Mouse (Mus musculus) lung, embryonic 16.5 days (tissue): ENCODE data around the gene Foxp1. TPM values are rescaled to one million over a fixed set of nuclear protein-coding genes. Genes with fewer than 3 reads are reported as not detected.
A peak's percentile ranks its signal among the peaks of the same experiment; 100 is the strongest.

Experiments used
- ATAC-seq: fragments of 200-750 bp; cut with Nextera tagmentation; 2 replicates; pipeline ENCODE4 v1.8.0; 2017; ENCODE audit warnings: low read depth, mild to moderate bottlenecking, moderate library complexity
- H3K27ac ChIP-seq: fragments of 300-500 bp; sonication (generic); 2 replicates; pipeline ENCODE4 v1.5.1; 2014; ENCODE audit warnings: mild to moderate bottlenecking, control low read depth, low read length
- H3K27me3 ChIP-seq: fragments of 300-500 bp; sonication (generic); 2 replicates; pipeline ENCODE4 v1.6.1; 2014; ENCODE audit warnings: low read depth, low read length, mixed read lengths; ENCODE audit not compliant: control insufficient read depth, insufficient read depth
- H3K36me3 ChIP-seq: fragments of 300-500 bp; sonication (generic); 2 replicates; pipeline ENCODE4 v1.6.1; 2014; ENCODE audit warnings: low read length; ENCODE audit not compliant: control insufficient read depth, insufficient read depth
- H3K4me1 ChIP-seq: fragments of 300-500 bp; sonication (generic); replicated peaks from 2 replicates; pipeline ENCODE4 v1.6.1; 2014; ENCODE audit warnings: low read length, mixed read lengths; ENCODE audit not compliant: control insufficient read depth, insufficient read depth
- H3K4me2 ChIP-seq: fragments of 300-500 bp; sonication (generic); 2 replicates; pipeline ENCODE4 v1.6.1; 2014; ENCODE audit warnings: low read depth, low read length, control low read depth
- H3K4me3 ChIP-seq: fragments of 300-500 bp; sonication (generic); 2 replicates; pipeline ENCODE4 v1.5.1; 2014; ENCODE audit warnings: mild to moderate bottlenecking, low read length, control low read depth
- H3K9ac ChIP-seq: fragments of 300-500 bp; sonication (generic); 2 replicates; pipeline ENCODE4 v1.6.1; 2014; ENCODE audit warnings: low read length, control low read depth
- H3K9me3 ChIP-seq: fragments of 300-500 bp; sonication (generic); 2 replicates; pipeline ENCODE4 v1.6.1; 2016; ENCODE audit warnings: low read length; ENCODE audit not compliant: control insufficient read depth
- WGBS: fragments of 180-500 bp; shearing (Covaris S2); extraction: QIAGEN DNeasy Blood & Tissue Kit; methylation state at CpG from one replicate; pipeline ENCODE4 v1.1.7; 2014; 5-methylcytosine and 5-hydroxymethylcytosine counted together
- polyA plus RNA-seq: library from polyadenylated mRNA; unstranded; fragments of >200 nt; fragmentation: Nextera tagmentation; extraction: Ambion mirVana; gene quantifications from 2 replicates; pipeline ENCODE4 v1.2.1, GENCODE M21; 2015

Foxp1 gene
- polyA plus RNA-seq, 1 experiment from 2014 or later, result 116 TPM

DNA sequence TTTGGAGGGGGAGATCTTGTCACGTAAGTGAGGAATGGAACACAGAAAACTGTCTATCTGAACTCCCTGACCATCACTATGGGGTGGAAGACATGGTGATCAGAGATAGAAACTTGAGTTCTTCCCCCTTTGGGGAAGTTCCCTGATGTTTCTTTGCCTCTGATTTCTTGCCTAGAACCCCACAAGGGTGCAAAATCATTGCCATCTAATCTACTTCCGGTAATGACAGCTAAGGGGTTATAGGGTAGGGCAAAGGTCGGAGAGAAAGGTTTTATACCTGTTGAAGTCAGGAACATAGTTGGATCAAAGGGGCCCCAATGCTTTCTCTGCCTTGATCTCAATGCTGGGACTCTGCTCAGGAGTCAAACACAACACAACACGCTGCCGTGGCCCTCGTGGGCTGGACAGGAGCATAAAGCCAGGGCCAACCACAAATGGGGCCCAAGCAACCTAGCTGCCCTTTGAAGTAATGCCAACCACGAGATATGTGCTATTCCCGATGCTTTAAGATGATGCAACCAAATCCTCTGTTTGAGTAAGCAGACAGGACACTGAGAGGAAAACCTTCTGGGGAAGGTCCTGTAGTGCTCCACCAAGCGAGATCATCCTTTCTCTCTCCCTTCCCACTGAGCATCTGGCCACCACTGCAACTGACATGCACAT lies 163.4 kb downstream of the Foxp1 start:
- ATAC-seq, result no peak
- peak overlapping the region; percentile 59; the same call in 1 of the 2 replicates for H3K27ac ChIP-seq

DNA sequence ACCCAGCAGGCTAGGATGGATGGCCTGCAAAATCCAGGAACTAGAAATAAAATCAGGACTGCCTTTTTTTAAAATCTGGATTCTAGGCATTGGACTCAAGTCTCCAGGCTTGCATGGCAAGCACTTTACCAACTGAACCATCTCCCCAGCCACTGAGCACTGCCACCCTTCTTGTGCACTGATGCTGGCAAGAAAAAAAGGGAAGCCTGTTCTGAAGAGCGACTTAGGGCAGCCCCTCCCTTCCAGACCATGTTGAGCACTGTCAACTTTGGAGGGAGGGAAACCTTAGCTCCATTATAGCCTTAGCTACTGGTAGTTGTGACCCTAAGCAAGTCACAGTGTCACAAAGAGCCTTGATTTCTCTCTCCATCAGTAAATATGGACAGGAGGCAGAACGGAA lies 164.6 kb downstream of the Foxp1 start:
- Histone ChIP-seq H3K27me3 (no peaks in the 10 kb centered on the region), H3K27ac (no peak overlapping the region), H3K4me3 (no peak overlapping the region), H3K4me1 (peaks cover 3% of the 10 kb centered on the region; the same call in 1 of the 2 replicates), H3K9ac (no peak overlapping the region), H3K36me3 (no peaks in the 10 kb centered on the region), H3K9me3 (no peaks in the 10 kb centered on the region), H3K4me2 (no peak overlapping the region)
- WGBS, result 87% methylated on average over 2 of the region's 2 CpGs
- ATAC-seq, result no peak

More for the DNA sequence above, 163.4 kb downstream of the Foxp1 start:
- H3K4me3 ChIP-seq, result no peak overlapping the region
- no peak overlapping the region for H3K9ac ChIP-seq
- H3K9me3 ChIP-seq, result no peaks in the 10 kb centered on the region
- H3K27me3 ChIP-seq, result no peaks in the 10 kb centered on the region
- peaks cover 3% of the 10 kb centered on the region; the same call in 1 of the 2 replicates for H3K4me1 ChIP-seq
- WGBS, result 65% methylated on average over 9 of the region's 9 CpGs
- no peaks in the 10 kb centered on the region for H3K36me3 ChIP-seq
- H3K4me2 ChIP-seq, result no peak overlapping the region

DNA sequence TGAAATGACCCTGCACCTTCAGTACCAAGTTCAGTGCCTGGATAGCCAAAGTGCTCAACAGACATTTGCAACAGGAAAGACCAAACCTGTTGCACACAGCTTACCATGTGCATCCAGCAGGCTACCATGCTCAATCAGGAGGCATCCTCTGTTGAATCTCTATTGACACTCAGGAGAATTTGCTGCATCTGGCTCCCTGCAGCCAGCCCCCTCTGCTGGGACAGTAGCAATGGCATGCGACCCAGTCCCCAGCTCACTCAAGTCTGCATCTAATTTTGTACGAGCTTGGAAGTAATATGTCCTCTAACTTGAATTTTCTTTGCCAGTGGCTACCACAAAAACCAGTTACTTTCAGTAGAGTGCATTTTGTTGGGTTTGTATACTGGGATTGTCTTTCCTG lies 168.2 kb downstream of the Foxp1 start:
- Histone ChIP-seq H3K36me3 (no peaks in the 10 kb centered on the region), H3K9ac (no peak overlapping the region), H3K4me2 (no peak overlapping the region), H3K27me3 (no peaks in the 10 kb centered on the region), H3K9me3 (no peaks in the 10 kb centered on the region), H3K4me3 (no peak overlapping the region), H3K4me1 (no peaks in the 10 kb centered on the region; the same call in 1 of the 2 replicates), H3K27ac (no peak overlapping the region)
- ATAC-seq, result no peak
- WGBS, result 46% methylated on average over 2 of the region's 2 CpGs

DNA sequence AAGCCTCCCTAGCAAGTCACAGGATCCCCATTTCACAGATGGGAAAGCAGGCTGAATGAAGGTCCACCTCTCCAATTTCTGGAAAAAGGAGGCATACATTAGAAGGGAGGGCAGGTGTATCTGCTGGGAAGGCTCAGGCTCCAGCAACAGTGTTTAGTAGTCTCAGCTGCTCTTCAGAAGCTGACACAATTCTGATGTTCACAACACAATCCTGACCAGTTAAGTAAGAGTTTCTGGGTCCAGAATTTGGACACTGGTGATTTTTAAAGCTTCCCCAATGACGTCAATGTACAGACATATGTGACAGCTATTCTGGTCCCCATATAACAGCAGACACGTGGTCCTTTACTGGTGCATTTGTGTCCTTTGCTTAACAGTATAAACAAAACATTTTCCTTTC lies 169.1 kb downstream of the Foxp1 start:
- H3K9me3 ChIP-seq, result no peaks in the 10 kb centered on the region
- H3K36me3 ChIP-seq, result no peaks in the 10 kb centered on the region
- WGBS, result 56% methylated on average over 2 of the region's 2 CpGs
- H3K27ac ChIP-seq, result no peak overlapping the region
- no peaks in the 10 kb centered on the region for H3K4me1 ChIP-seq
- no peaks in the 10 kb centered on the region for H3K27me3 ChIP-seq
- no peak overlapping the region for H3K9ac ChIP-seq
- H3K4me3 ChIP-seq, result no peak overlapping the region
- no peak for ATAC-seq
- no peak overlapping the region for H3K4me2 ChIP-seq

DNA sequence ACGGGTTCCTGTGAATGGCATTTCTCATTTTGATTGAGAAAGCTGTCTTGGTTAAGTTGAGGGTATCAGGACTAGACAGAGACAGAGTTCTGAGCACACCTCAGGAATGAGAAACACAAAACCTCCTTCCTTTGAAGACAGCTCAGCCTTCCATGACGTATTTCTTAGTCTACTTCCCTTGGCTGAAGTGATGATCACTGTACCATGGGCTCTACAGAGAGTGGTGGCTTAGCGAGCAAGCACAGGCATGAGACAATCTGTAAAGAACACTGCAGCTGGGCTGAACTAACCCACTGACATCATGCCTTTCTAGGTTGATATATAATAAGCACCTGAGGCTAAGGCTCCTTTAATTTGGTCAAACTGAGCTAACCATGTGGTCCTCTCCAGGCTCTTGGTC lies 172.0 kb downstream of the Foxp1 start:
- 62% methylated on average over 3 of the region's 3 CpGs for WGBS
- H3K9ac ChIP-seq, result no peak overlapping the region
- ATAC-seq, result no peak
- no peaks in the 10 kb centered on the region for H3K27me3 ChIP-seq
- no peak overlapping the region for H3K27ac ChIP-seq
- no peak overlapping the region for H3K4me2 ChIP-seq
- no peaks in the 10 kb centered on the region for H3K9me3 ChIP-seq
- H3K36me3 ChIP-seq, result no peaks in the 10 kb centered on the region
- H3K4me3 ChIP-seq, result no peak overlapping the region
- no peaks in the 10 kb centered on the region for H3K4me1 ChIP-seq

DNA sequence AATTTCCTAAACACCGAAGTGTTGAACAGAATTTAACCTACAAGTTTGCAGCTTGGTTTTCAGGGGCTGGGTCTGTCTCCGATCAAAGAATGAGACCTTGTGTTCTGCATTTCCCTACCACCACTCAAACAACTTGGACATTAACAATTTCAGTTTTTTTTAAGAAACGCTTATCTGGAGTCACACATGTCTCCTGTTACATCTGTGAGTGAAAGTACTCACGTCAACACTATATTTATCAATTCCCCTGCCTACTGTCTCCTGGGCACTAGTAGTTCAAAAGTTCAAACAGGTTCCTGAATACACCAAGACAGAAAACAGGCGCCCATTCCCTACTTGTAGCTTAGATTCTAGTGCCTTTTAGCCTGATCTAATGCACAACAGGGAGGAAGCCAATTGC lies 172.4 kb downstream of the Foxp1 start:
- 50% methylated on average over 5 of the region's 5 CpGs for WGBS
- H3K27me3 ChIP-seq, result no peaks in the 10 kb centered on the region
- H3K9me3 ChIP-seq, result no peaks in the 10 kb centered on the region
- H3K36me3 ChIP-seq, result no peaks in the 10 kb centered on the region
- H3K4me1 ChIP-seq, result no peaks in the 10 kb centered on the region
- H3K9ac ChIP-seq, result no peak overlapping the region
- no peak overlapping the region for H3K4me3 ChIP-seq
- no peak overlapping the region for H3K27ac ChIP-seq
- H3K4me2 ChIP-seq, result no peak overlapping the region
- ATAC-seq, result no peak

DNA sequence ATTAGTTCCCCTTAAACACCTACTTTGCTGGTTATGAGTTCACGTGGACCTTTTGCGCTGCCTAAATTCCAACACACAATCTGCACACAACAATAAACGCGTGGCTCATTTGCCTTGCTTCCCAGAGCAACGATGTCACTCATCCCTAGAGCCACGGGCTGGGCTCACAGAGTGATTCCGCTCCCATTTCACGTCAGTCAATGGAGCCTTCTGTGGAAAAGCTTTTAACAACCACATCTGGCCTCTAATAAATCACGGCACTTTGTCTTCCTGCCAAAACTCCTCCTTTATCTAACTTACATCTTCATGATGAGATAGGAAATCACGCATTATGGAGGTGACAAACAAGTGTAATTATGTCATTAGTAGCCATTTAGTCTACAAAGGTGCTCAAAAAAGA lies 174.7 kb downstream of the Foxp1 start:
- Histone ChIP-seq H3K27me3 (no peaks in the 10 kb centered on the region), H3K36me3 (no peaks in the 10 kb centered on the region), H3K27ac (no peak overlapping the region), H3K4me3 (no peak overlapping the region), H3K9ac (no peak overlapping the region), H3K4me1 (no peaks in the 10 kb centered on the region), H3K4me2 (no peak overlapping the region), H3K9me3 (no peaks in the 10 kb centered on the region)
- 60% methylated on average over 10 of the region's 10 CpGs for WGBS
- ATAC-seq, result no peak

DNA sequence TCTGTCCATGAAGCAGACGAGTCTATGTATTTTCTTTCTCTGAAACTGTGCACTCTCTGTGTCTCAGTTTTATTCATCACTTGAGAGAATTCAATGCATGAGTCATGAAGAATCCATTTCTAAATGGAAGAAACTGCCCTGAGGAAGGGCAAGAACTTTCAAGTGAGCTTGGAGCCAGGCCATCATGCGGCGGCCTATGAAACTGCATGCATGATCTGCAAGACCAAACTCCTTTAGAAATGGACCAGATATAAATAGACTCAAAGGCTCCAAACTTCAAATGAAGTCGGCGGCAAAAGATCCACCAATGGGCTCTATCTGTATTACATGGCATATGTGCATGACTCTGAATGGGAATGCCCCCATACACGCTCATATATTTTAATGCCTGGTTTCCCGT lies 177.6 kb downstream of the Foxp1 start:
- Histone ChIP-seq H3K4me1 (no peaks in the 10 kb centered on the region), H3K27ac (no peak overlapping the region), H3K4me3 (no peak overlapping the region), H3K27me3 (no peaks in the 10 kb centered on the region), H3K36me3 (no peaks in the 10 kb centered on the region), H3K9ac (no peak overlapping the region), H3K4me2 (no peak overlapping the region), H3K9me3 (no peaks in the 10 kb centered on the region)
- 96% methylated on average over 7 of the region's 7 CpGs for WGBS
- ATAC-seq, result no peak

DNA sequence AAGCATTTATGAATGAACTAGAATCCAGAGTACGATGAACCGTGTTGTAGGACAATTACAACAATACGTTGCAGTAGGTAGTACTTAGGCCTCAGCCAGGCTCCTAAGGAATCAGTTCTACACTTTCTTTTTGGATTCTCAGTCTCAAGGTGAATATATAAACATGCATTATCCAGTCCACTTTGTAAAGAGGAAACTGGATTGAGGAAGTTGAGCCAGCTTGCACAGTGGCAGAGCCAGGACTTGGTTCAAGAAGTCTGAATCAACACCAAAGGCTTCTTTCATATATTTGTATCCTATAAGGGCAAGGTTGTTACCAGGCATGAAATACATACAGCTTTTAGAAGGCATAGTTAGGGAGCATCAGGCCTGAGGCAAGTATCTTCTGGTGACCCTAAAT lies 178.2 kb downstream of the Foxp1 start:
- Histone ChIP-seq H3K9ac (no peak overlapping the region), H3K36me3 (no peaks in the 10 kb centered on the region), H3K4me3 (no peak overlapping the region), H3K27me3 (no peaks in the 10 kb centered on the region), H3K4me1 (no peaks in the 10 kb centered on the region), H3K27ac (no peak overlapping the region), H3K9me3 (no peaks in the 10 kb centered on the region), H3K4me2 (no peak overlapping the region)
- no peak for ATAC-seq
- WGBS, result 56% methylated on average over 3 of the region's 3 CpGs

DNA sequence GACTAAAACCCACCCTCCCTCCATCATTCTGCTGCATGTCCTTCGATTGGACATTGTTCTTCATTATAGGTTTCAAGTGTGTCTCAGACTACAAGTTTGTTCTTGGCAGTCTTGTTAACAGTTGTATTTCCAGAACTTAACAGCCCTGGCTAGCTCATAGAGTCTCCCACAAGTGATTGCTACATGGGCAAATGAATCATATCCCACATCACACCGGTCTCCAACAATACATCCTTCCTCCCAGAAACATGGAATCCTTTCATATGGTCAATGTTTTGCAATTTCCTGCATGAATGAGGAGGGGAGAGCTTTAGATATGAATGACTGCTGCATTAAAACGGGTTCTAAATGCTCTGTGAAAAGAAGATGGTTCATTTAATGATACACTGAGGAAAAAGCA lies 178.7 kb downstream of the Foxp1 start:
- Histone ChIP-seq H3K27ac (no peak overlapping the region), H3K9me3 (no peaks in the 10 kb centered on the region), H3K36me3 (no peaks in the 10 kb centered on the region), H3K4me3 (no peak overlapping the region), H3K4me1 (peaks cover 2% of the 10 kb centered on the region; the same call in 1 of the 2 replicates), H3K4me2 (no peak overlapping the region), H3K27me3 (no peaks in the 10 kb centered on the region), H3K9ac (no peak overlapping the region)
- ATAC-seq, result no peak
- 66% methylated on average over 3 of the region's 3 CpGs for WGBS
